Mouse (Mus musculus) spleen, adult 2 months (tissue): ENCODE measurements around the gene Bcl2l12.

Experiments
- CTCF ChIP-seq: fragments of 200-500 bp; IDR thresholded peaks from 2 replicates; pipeline ENCODE4 v1.5.1; 2011; ENCODE audit warnings: mild to moderate bottlenecking, inconsistent platforms; ENCODE audit not compliant: insufficient read depth, insufficient read length, insufficient replicate concordance; ENCODE audit errors: extremely low read depth
- POLR2A ChIP-seq: fragments of 200-500 bp; IDR thresholded peaks from 2 replicates; pipeline ENCODE4 v1.6.1; 2011; ENCODE audit warnings: low read depth, low read length, inconsistent platforms

DNA sequence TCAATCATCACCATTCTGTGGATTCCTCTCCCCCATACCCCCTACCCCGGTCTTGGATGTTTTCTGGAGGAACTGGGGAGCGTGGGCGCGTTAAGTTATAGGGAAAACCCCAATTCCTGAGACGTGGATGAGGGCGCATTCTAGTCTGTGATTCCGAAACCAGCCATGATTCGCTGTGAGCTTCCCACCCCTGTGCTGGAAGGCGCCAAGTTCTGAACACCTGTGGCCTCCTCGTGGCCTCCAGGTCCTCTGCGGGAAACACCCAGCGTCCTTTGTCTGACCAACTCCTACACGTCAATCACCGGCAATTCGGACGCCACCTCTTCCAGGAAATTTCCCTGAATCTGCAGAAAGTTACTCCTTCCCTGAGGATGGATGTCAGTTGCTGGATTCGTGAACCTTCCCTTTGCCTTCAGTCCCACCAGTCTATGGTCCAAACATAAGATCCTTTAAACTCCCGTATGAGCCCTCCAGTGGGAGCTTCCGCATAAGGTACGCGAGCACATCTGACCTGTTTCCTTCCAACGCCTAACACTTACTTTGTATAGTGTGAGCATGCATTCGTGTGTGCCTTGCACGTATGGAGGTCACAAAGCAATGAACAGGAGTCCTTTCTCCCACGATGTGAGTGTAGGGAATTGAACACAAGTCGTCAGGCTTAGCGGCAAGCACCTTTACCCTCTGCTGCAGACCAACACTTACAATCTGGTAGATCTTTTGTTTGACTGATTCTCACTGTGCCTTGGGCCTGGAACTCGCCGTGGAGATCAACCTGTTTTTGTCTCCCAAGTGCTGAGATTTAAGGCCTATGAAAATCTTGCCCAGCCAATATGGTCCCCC is 11.4 kb downstream of the Bcl2l12 start:
- no peak for TF ChIP-seq CTCF
- no peak; the same call in 1 of the 2 replicates for TF ChIP-seq POLR2A
